Mouse (Mus musculus): ENCODE data around the gene Taf11. TPM values are rescaled to one million over a fixed set of nuclear protein-coding genes. Genes with fewer than 3 reads are reported as not detected.

Taf11 gene
- polyA plus RNA-seq (2014; fragmentation: Nextera tagmentation; extraction: Ambion mirVana): 50.4 and 53.0 TPM in 2 replicates

- 1% methylated on average over 51 of the region's 53 CpGs for WGBS (ENCODE audit: insufficient replicate concordance)
- Histone ChIP-seq H3K9me3 (replicated peaks; ENCODE audit: control insufficient read depth, low read length) (no peaks in the 10 kb centered on the region), H3K9ac (ENCODE audit: low read depth, low read length) (peak within 1 kb of the TSS; percentile 87), H3K4me1 (ENCODE audit: control insufficient read depth, insufficient read depth, low read length) (peaks cover 5% of the 10 kb centered on the region), H3K27me3 (ENCODE audit: control insufficient read depth, insufficient read depth, low read length) (no peaks in the 10 kb centered on the region), H3K27ac (ENCODE audit: low read depth, low read length) (peak within 1 kb of the TSS; percentile 66), H3K36me3 (ENCODE audit: control insufficient read depth, insufficient read depth, low read length) (no peaks in the 10 kb centered on the region; the same call in 1 of the 2 replicates), H3K4me3 (ENCODE audit: low read depth, low read length) (peak within 1 kb of the TSS; percentile 98), H3K4me2 (peak within 1 kb of the TSS; percentile 97)
- peak; percentile 33; the same call in 1 of the 2 replicates for ATAC-seq (replicated peaks; ENCODE audit: insufficient number of reproducible peaks, low FRiP score, low TSS enrichment)
Observed at GRCm38 (mm10) chr17:27909622-27910500, at the start of gene Taf11. Taf11 (minus strand) TSS chr17:27909844.

GRCm38 (mm10) chr17:27957649-27958048, 48.0 kb upstream of the Taf11 start:
- no peaks in the 10 kb centered on the region for H3K9me3 ChIP-seq (replicated peaks; ENCODE audit: control insufficient read depth, low read length)
- H3K9ac ChIP-seq (ENCODE audit: low read depth, low read length): no peak overlapping the region
- 89% methylated on average over 9 of the region's 9 CpGs for WGBS (ENCODE audit: insufficient replicate concordance)
- no peaks in the 10 kb centered on the region for H3K27me3 ChIP-seq (ENCODE audit: control insufficient read depth, insufficient read depth, low read length)
- no peaks in the 10 kb centered on the region for H3K36me3 ChIP-seq (ENCODE audit: control insufficient read depth, insufficient read depth, low read length)
- no peak overlapping the region for H3K4me3 ChIP-seq (ENCODE audit: low read depth, low read length)
- H3K27ac ChIP-seq (ENCODE audit: low read depth, low read length): no peak overlapping the region
- ATAC-seq (replicated peaks; ENCODE audit: insufficient number of reproducible peaks, low FRiP score, low TSS enrichment): no peak
- H3K4me1 ChIP-seq (ENCODE audit: control insufficient read depth, insufficient read depth, low read length): no peaks in the 10 kb centered on the region; the same call in 1 of the 2 replicates
- no peak overlapping the region for H3K4me2 ChIP-seq

DNA sequence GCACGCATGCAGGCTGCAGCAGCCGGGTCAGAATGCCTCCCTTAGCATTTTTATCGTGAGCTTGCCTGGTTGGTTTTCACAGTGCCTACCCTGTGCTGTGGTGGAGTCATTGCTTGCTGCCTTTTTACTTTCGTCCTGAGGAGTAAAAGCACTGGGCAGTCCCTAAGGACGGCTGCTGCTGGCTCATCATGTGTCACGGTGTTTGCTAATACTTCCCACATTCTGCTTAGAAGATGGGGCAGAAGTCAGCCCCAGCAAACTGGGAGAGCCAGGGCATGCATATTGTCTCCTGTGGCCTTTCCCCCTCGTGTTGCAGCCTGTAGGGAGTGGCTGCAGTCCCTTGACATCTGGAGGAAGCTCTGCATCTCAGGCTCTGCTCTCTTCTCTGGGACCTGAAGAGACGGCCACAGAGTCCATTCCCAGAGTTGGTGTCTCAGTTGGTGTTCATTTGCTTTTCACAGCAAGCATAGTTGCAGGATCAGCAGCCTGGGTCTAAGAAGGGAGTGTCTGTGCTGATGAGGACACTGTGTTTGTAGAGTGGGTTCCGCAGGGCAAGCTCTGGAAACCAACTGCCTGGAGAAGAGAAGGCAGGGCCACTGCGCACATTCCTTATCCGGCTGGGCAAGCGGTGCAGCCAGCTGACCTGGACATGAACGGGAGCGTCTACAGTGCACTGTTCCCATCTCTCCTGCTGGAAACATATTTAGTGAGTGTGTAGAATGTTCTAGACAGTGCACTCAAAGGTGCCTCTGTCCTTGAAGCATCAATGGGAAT, 45.2 kb upstream of the Taf11 start:
- Histone ChIP-seq H3K4me3 (ENCODE audit: low read depth, low read length) (no peak overlapping the region), H3K36me3 (ENCODE audit: control insufficient read depth, insufficient read depth, low read length) (no peaks in the 10 kb centered on the region), H3K9me3 (replicated peaks; ENCODE audit: control insufficient read depth, low read length) (no peaks in the 10 kb centered on the region), H3K9ac (ENCODE audit: low read depth, low read length) (no peak overlapping the region), H3K4me1 (ENCODE audit: control insufficient read depth, insufficient read depth, low read length) (no peaks in the 10 kb centered on the region; the same call in 1 of the 2 replicates), H3K27ac (ENCODE audit: low read depth, low read length) (no peak overlapping the region), H3K4me2 (no peak overlapping the region), H3K27me3 (ENCODE audit: control insufficient read depth, insufficient read depth, low read length) (no peaks in the 10 kb centered on the region)
- ATAC-seq (replicated peaks; ENCODE audit: insufficient number of reproducible peaks, low FRiP score, low TSS enrichment): no peak
- WGBS (ENCODE audit: insufficient replicate concordance): 61% methylated on average over 14 of the region's 14 CpGs

GRCm38 (mm10) chr17:27953136-27953535, 43.5 kb upstream of the Taf11 start:
- Histone ChIP-seq H3K4me2 (no peak overlapping the region), H3K36me3 (ENCODE audit: control insufficient read depth, insufficient read depth, low read length) (no peaks in the 10 kb centered on the region), H3K9me3 (replicated peaks; ENCODE audit: control insufficient read depth, low read length) (no peaks in the 10 kb centered on the region), H3K27ac (ENCODE audit: low read depth, low read length) (no peak overlapping the region), H3K27me3 (ENCODE audit: control insufficient read depth, insufficient read depth, low read length) (no peaks in the 10 kb centered on the region), H3K4me1 (ENCODE audit: control insufficient read depth, insufficient read depth, low read length) (no peaks in the 10 kb centered on the region; the same call in 1 of the 2 replicates), H3K4me3 (ENCODE audit: low read depth, low read length) (no peak overlapping the region), H3K9ac (ENCODE audit: low read depth, low read length) (no peak overlapping the region)
- WGBS (ENCODE audit: insufficient replicate concordance): 71% methylated on average over 6 of the region's 6 CpGs
- ATAC-seq (replicated peaks; ENCODE audit: insufficient number of reproducible peaks, low FRiP score, low TSS enrichment): no peak

- WGBS (ENCODE audit: insufficient replicate concordance): 78% methylated on average over 2 of the region's 2 CpGs
- Histone ChIP-seq H3K4me2 (no peak overlapping the region), H3K9ac (ENCODE audit: low read depth, low read length) (no peak overlapping the region), H3K4me1 (ENCODE audit: control insufficient read depth, insufficient read depth, low read length) (peaks cover 15% of the 10 kb centered on the region), H3K27ac (ENCODE audit: low read depth, low read length) (peak overlapping the region; percentile 15; the same call in 1 of the 2 replicates), H3K9me3 (replicated peaks; ENCODE audit: control insufficient read depth, low read length) (no peaks in the 10 kb centered on the region), H3K36me3 (ENCODE audit: control insufficient read depth, insufficient read depth, low read length) (no peaks in the 10 kb centered on the region), H3K27me3 (ENCODE audit: control insufficient read depth, insufficient read depth, low read length) (no peaks in the 10 kb centered on the region), H3K4me3 (ENCODE audit: low read depth, low read length) (no peak overlapping the region)
- no peak for ATAC-seq (replicated peaks; ENCODE audit: insufficient number of reproducible peaks, low FRiP score, low TSS enrichment)
Observed at GRCm38 (mm10) chr17:27947155-27947554, 37.5 kb upstream of the Taf11 start.

- Histone ChIP-seq H3K4me2 (no peak overlapping the region), H3K27me3 (ENCODE audit: control insufficient read depth, insufficient read depth, low read length) (no peaks in the 10 kb centered on the region), H3K27ac (ENCODE audit: low read depth, low read length) (peak overlapping the region; percentile 42), H3K4me3 (ENCODE audit: low read depth, low read length) (no peak overlapping the region), H3K9ac (ENCODE audit: low read depth, low read length) (no peak overlapping the region), H3K4me1 (ENCODE audit: control insufficient read depth, insufficient read depth, low read length) (peaks cover 18% of the 10 kb centered on the region), H3K36me3 (ENCODE audit: control insufficient read depth, insufficient read depth, low read length) (no peaks in the 10 kb centered on the region), H3K9me3 (replicated peaks; ENCODE audit: control insufficient read depth, low read length) (no peaks in the 10 kb centered on the region)
- 85% methylated on average over 8 of the region's 8 CpGs for WGBS (ENCODE audit: insufficient replicate concordance)
- no peak for ATAC-seq (replicated peaks; ENCODE audit: insufficient number of reproducible peaks, low FRiP score, low TSS enrichment)
Observed at GRCm38 (mm10) chr17:27946371-27946770, 36.7 kb upstream of the Taf11 start.

GRCm38 (mm10) chr17:27945546-27946216, 36.0 kb upstream of the Taf11 start:
- H3K27ac ChIP-seq (ENCODE audit: low read depth, low read length): peak overlapping the region; percentile 42
- H3K27me3 ChIP-seq (ENCODE audit: control insufficient read depth, insufficient read depth, low read length): no peaks in the 10 kb centered on the region
- ATAC-seq (replicated peaks; ENCODE audit: insufficient number of reproducible peaks, low FRiP score, low TSS enrichment): no peak
- peak overlapping the region; percentile 39; the same call in 1 of the 2 replicates for H3K9ac ChIP-seq (ENCODE audit: low read depth, low read length)
- WGBS (ENCODE audit: insufficient replicate concordance): 54% methylated on average over 6 of the region's 6 CpGs
- no peaks in the 10 kb centered on the region for H3K36me3 ChIP-seq (ENCODE audit: control insufficient read depth, insufficient read depth, low read length)
- H3K4me3 ChIP-seq (ENCODE audit: low read depth, low read length): no peak overlapping the region
- H3K4me2 ChIP-seq: no peak overlapping the region
- peaks cover 23% of the 10 kb centered on the region for H3K4me1 ChIP-seq (ENCODE audit: control insufficient read depth, insufficient read depth, low read length)
- H3K9me3 ChIP-seq (replicated peaks; ENCODE audit: control insufficient read depth, low read length): no peaks in the 10 kb centered on the region

GRCm38 (mm10) chr17:27942131-27942530, 32.5 kb upstream of the Taf11 start:
- no peaks in the 10 kb centered on the region for H3K27me3 ChIP-seq (ENCODE audit: control insufficient read depth, insufficient read depth, low read length)
- no peak for ATAC-seq (replicated peaks; ENCODE audit: insufficient number of reproducible peaks, low FRiP score, low TSS enrichment)
- WGBS (ENCODE audit: insufficient replicate concordance): 90% methylated on average over 4 of the region's 4 CpGs
- no peak overlapping the region for H3K4me3 ChIP-seq (ENCODE audit: low read depth, low read length)
- H3K36me3 ChIP-seq (ENCODE audit: control insufficient read depth, insufficient read depth, low read length): no peaks in the 10 kb centered on the region
- H3K4me1 ChIP-seq (ENCODE audit: control insufficient read depth, insufficient read depth, low read length): peaks cover 49% of the 10 kb centered on the region
- peak overlapping the region; percentile 22; the same call in 1 of the 2 replicates for H3K27ac ChIP-seq (ENCODE audit: low read depth, low read length)
- no peaks in the 10 kb centered on the region for H3K9me3 ChIP-seq (replicated peaks; ENCODE audit: control insufficient read depth, low read length)
- no peak overlapping the region for H3K9ac ChIP-seq (ENCODE audit: low read depth, low read length)
- H3K4me2 ChIP-seq: no peak overlapping the region
